Mouse (Mus musculus) gonadal fat pad, adult 2 months (tissue): ENCODE results near the gene Stx8. TPM values are rescaled to one million over a fixed set of nuclear protein-coding genes. Genes with fewer than 3 reads are reported as not detected.

Source experiments
- DNase-seq: peaks from one replicate; pipeline ENCODE4 v3.0.0-alpha.2; 2012; ENCODE audit warnings: low read depth
- polyA plus RNA-seq: library from polyadenylated mRNA; depleted of rRNA; stranded (reverse); fragments of >200 nt; gene quantifications from 2 replicates; pipeline ENCODE4 v1.2.3, GENCODE M21; 2012

The Stx8 gene
- polyA plus RNA-seq, 1 experiment, result 9.9 TPM

DNA sequence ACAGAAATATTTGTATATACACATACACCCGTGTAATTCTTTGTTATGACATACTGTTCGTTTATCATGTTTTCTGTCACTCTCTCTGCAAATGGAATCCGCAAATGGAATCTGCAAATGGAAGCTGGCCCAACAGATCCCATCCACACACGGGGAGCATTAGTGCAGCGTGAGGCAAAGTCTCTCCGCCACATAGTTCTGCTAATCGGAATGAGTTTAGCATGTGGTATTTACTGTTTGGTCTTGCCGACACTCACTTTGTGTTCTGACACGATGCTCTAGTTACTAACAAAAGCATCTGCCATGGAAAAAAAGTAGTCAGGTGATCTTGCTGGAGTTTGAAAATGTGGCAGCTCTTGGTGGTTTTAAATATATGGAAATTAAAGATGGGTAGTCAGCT, 123.4 kb downstream of the Stx8 start:
- DNase-seq, result no peak

GRCm38 (mm10) chr11:68089885-68090592, 124.0 kb downstream of the Stx8 start:
- no peak for DNase-seq

DNA sequence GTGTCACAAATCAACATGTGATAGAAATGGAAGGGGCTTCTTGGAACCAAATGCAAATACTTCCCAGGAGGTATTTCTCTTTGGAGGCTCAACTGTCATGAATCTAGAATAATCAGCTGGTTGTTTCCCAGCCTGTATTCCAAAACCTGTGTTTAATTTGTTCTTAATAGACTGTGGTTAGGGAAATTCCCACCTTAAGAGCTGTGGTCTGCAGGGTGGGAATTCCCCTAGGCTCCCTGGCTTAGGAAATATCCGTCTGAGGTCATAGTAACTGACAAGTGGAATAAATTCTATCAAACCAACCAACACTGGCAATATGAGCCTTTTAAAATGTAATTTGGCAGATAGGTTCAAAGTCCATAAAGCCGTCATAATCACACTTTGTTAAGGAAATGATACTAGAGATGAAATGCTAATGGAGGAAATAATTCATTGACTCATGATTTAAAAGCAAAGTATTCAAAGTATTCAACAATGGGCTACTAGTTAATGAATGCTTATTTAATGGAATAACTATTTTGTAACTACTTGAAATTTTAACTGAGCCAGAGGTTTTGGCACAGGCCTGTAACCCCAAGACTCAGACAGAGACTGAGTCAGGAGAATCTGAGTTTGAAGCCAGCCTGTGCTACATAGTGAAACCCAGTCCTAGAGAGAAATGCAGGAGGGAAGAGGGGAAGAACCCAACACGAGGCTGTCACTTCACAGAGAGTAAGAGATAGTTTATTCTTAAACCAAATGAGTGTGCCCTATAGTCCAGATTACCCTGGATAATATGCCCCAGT, 126.2 kb downstream of the Stx8 start:
- no peak for DNase-seq

DNA sequence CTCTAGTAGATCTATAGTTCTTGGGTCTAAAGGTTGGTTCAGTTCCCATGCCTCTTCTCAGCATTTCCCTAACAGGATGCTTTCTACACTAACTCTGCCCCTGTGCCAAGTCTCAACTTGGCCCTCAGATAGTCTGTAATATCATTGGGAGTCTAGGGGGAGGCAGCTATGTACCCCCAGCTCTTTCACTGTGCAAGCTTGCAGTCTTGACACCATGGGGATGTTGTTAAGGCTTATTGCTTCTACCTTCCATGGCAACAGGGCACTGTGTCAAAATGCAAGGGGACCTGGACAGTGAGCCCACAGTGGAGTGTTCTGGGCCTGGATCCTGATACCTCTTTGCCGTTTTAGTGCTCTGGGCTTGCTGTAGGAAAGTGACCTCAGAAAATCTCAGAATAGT, 135.6 kb downstream of the Stx8 start:
- DNase-seq, result no peak

- DNase-seq, result peak; percentile 9
Measured at GRCm38 (mm10) chr11:68103480-68103879, 137.5 kb downstream of the Stx8 start.

GRCm38 (mm10) chr11:68106053-68106452, 140.1 kb downstream of the Stx8 start:
- DNase-seq, result no peak

GRCm38 (mm10) chr11:68113454-68114100, 147.6 kb downstream of the Stx8 start:
- no peak for DNase-seq

GRCm38 (mm10) chr11:68114202-68114601, 148.2 kb downstream of the Stx8 start:
- no peak for DNase-seq

DNA sequence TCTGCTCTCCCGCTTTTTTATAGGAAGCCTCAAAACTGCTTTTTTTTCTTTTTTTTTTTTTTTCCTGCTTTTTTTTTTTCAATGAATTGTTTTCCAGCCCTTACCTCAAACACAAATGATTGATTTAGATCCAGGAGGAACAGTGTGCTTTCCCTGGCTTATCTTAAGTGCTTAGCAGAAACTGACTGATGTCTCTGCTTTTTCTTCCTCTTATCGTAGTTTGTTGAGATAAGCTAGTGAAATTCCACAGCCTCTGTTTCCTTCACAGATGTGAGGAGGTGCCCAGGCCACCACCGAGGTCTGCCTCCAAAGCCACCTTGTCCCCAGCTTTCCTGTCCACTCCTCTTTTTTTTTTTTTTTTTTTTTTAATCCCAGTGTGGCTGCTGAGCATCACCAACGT, 150.2 kb downstream of the Stx8 start:
- DNase-seq, result no peak

GRCm38 (mm10) chr11:68117878-68118660, 152.1 kb downstream of the Stx8 start:
- no peak for DNase-seq

DNA sequence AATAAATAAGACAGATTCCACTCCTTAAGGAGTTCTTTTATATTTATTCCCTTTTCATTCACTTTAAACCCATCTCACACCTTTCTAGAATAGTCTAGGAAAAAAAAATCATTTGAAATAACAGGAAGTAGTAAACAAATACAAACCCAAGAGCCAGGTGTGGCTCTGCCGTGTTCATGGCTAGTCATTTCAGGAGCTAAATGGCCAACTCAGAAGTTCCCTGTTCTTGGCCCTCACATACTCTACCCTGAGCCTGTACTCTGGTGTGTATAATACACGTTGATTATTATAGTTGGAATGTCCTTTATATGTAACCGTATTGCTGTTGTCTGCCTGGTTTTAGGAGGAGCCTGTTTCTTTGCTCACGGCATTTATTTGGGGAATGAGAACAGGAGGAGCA, 152.7 kb downstream of the Stx8 start:
- peak; percentile 17 for DNase-seq

DNA sequence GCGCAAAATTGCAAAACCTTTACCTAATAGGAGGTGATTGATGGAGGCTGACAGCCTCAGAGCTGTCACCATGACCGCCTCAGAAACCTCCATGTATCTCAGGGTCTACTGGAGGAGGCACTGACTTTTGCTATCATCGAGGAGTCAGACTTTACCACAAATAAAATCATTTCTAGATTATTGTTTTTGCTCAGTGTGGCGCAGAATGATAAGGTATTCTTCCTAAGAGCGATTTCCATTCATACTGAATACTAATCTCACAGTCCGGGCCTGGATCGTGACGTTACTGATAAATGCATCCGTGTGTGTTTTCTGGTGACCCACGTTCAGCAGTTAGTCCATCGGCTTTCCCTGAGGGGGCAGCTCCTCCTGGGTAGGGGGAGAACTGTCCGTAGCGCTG, 153.1 kb downstream of the Stx8 start:
- DNase-seq, result no peak

GRCm38 (mm10) chr11:68121260-68121659, 155.3 kb downstream of the Stx8 start:
- DNase-seq, result no peak

GRCm38 (mm10) chr11:68121660-68122059, 155.7 kb downstream of the Stx8 start:
- DNase-seq, result no peak

GRCm38 (mm10) chr11:68126071-68126470, 160.1 kb downstream of the Stx8 start:
- no peak for DNase-seq

- no peak for DNase-seq
Measured at GRCm38 (mm10) chr11:68134494-68134893, 168.5 kb downstream of the Stx8 start.

- DNase-seq, result no peak
Measured at GRCm38 (mm10) chr11:68135350-68135749, 169.4 kb downstream of the Stx8 start.

DNA sequence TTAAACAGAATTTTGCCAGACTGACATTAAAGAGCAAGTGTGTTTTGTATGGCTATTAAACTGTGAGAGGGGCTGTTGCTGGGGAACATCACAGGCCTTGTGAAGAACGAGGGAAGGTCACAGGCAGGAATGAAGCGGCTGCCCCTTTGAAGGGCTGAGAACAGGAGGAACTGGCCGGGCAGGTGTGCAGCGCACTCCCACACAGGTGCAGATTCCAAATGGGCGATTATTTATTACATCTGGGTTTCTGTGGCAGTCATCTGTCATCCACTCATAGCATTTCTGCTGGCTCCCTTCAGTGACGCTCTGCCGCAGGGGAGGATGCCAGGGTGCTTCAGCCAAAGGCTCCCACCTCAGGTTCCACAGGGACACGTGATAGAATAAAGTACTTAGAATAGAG, 170.7 kb downstream of the Stx8 start:
- peak; percentile 19 for DNase-seq

DNA sequence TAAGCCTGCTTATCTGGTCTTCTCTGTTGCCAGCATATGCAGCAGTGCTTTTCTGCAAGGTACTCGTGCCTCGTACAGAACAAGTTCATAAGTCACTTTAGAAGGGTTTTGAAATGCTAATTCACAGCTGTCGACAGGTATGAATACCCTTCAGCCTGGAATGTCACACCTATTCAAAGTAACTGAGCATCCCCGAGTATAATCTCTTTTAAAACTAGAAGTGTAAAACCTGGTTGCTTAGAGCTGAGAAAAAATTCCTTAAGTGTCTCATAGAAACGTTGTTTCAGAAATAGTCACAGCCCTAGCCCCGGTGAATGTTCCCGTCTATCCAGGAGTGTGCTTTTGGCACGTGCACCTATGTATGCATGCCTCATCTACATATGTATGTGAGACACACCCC, 176.3 kb downstream of the Stx8 start:
- no peak for DNase-seq

DNA sequence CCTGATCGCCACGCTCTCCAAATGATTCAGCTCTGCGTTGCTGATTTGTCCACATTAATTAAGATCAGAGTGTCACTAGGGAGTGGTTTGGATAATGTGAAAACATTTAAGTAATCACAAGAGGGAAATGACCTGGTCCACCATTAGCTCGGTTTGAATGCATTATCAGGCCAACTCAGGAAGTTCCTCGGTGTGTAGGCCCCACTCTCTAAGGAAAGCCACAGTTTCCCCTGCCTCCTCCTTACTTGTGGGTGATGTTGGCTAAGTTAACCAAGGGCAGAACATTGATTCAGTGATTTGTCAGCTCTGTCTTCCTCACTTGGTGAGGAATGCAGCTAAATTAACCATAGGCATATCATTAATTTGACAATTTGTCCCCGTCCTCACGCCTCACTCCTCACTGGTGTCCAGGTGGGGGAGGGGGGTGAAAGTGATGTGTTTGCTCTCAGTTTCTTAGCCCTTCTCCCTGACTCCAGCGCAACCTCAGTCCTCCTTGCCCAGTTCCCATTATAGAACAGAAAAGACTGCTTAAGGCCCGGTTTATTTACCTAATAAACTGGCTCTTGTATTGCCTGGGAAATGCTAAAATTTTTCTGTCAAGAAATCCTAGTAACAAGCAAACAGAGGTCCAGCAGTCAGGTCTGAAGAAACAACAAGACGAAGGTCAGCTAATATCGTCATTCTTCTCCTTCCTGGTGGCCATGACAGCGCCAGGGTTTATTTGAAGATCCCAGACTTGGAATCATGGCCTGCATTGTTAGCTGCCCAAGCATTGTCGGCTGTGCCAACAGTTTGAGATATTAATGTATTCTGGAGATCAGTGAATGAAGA, 178.5 kb downstream of the Stx8 start:
- DNase-seq, result no peak

DNA sequence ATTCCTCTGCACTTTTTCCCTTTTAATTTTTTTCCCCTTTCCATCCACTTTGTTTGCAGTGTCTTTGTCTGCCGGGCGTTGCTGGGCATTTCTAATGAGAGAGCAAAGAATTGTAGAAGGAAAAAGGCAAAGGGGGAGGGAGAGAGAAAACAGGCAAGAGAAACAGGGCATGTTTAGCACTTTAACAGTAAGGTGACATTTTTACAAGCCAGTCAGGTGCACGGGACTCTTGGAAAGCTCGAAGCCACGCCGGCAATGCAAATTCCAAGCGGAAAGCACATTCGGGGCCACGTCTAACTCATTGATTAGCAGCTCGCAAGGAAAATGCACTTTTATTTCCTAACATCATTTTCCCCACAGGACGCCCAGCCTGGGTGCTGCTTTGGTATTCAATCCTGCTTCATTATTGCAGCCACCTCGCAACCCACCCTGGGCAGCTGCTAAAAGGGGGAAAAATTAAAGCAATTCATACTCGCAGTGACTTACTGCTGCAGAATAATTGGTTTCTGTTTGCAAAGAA, 179.1 kb downstream of the Stx8 start:
- no peak for DNase-seq
